Mouse (Mus musculus) c-Kit-positive CD71-positive TER-119-negative erythroid progenitor cells, embryonic 14.5 days (primary cell): Measurements from ENCODE around the gene Flt3.

Experiments used
- DNase-seq: peaks from one replicate; pipeline ENCODE4 v3.0.0-alpha.2; 2013; ENCODE audit warnings: low read depth

Gene Flt3

GRCm38 (mm10) chr5:147309786-147310185, 90.5 kb downstream of the Flt3 start:
- DNase-seq: no peak

- no peak for DNase-seq
Observed at GRCm38 (mm10) chr5:147308451-147308850, 91.8 kb downstream of the Flt3 start.

- DNase-seq: no peak
Observed at GRCm38 (mm10) chr5:147307398-147307785, 92.9 kb downstream of the Flt3 start.

- DNase-seq: no peak
Observed at GRCm38 (mm10) chr5:147306638-147307397, 93.5 kb downstream of the Flt3 start, which contains the start of gene Cdx2. Cdx2 (minus strand) TSS chr5:147307270.

GRCm38 (mm10) chr5:147305856-147306637, 94.2 kb downstream of the Flt3 start:
- no peak for DNase-seq

GRCm38 (mm10) chr5:147305166-147305565, 95.1 kb downstream of the Flt3 start:
- DNase-seq: no peak

- DNase-seq: no peak
Observed at GRCm38 (mm10) chr5:147304276-147305155, 95.8 kb downstream of the Flt3 start.

GRCm38 (mm10) chr5:147302746-147303400, 97.4 kb downstream of the Flt3 start:
- DNase-seq: no peak

GRCm38 (mm10) chr5:147302141-147302540, 98.1 kb downstream of the Flt3 start:
- DNase-seq: no peak

- DNase-seq: no peak
Observed at GRCm38 (mm10) chr5:147301781-147302070, 98.6 kb downstream of the Flt3 start.

- DNase-seq: no peak
Observed at GRCm38 (mm10) chr5:147300917-147301780, 99.1 kb downstream of the Flt3 start.

GRCm38 (mm10) chr5:147300001-147300363, 100.3 kb downstream of the Flt3 start:
- DNase-seq: no peak

- peak; percentile 17 for DNase-seq
Observed at GRCm38 (mm10) chr5:147299255-147300000, 100.9 kb downstream of the Flt3 start.

GRCm38 (mm10) chr5:147297249-147297648, 103.0 kb downstream of the Flt3 start:
- DNase-seq: no peak

GRCm38 (mm10) chr5:147294121-147294520, 106.2 kb downstream of the Flt3 start:
- DNase-seq: peak; percentile 17

GRCm38 (mm10) chr5:147293127-147293910, 107.0 kb downstream of the Flt3 start:
- peak; percentile 48 for DNase-seq

GRCm38 (mm10) chr5:147292506-147293120, 107.7 kb downstream of the Flt3 start:
- no peak for DNase-seq

GRCm38 (mm10) chr5:147291764-147292505, 108.4 kb downstream of the Flt3 start:
- DNase-seq: no peak
